Mouse (Mus musculus): Measurements from ENCODE around the gene Spata20.

Gene Spata20

GRCm38 (mm10) chr11:94481963-94482362, 4.0 kb downstream of the Spata20 start:
- DNase-seq: no peak

- DNase-seq: no peak
Observed at GRCm38 (mm10) chr11:94480382-94480781, 5.6 kb downstream of the Spata20 start.

- peak; percentile 70 to 81 for DNase-seq
Observed at GRCm38 (mm10) chr11:94477651-94478050, 8.3 kb downstream of the Spata20 start.

GRCm38 (mm10) chr11:94475722-94476121, 10.3 kb downstream of the Spata20 start:
- no peak for DNase-seq

GRCm38 (mm10) chr11:94474544-94474910, 11.5 kb downstream of the Spata20 start:
- DNase-seq: no peak

- DNase-seq: peak; percentile 89 to 92
Observed at GRCm38 (mm10) chr11:94473707-94474543, 12.1 kb downstream of the Spata20 start, which contains the start of gene Cacna1g. Gene Cacna1g (minus strand): TSS chr11:94474198.

- peak; percentile 62 to 64 for DNase-seq
Observed at GRCm38 (mm10) chr11:94472916-94473706, 12.9 kb downstream of the Spata20 start.

GRCm38 (mm10) chr11:94472585-94472915, 13.4 kb downstream of the Spata20 start:
- DNase-seq: no peak

GRCm38 (mm10) chr11:94471740-94472584, 14.0 kb downstream of the Spata20 start:
- peak in 1 of 2 experiments; percentile 62 for DNase-seq

GRCm38 (mm10) chr11:94470391-94470790, 15.6 kb downstream of the Spata20 start:
- no peak for DNase-seq

- no peak for DNase-seq
Observed at GRCm38 (mm10) chr11:94469136-94470064, 16.6 kb downstream of the Spata20 start.

GRCm38 (mm10) chr11:94468582-94469064, 17.4 kb downstream of the Spata20 start:
- DNase-seq: peak in 1 of 2 experiments; percentile 72

GRCm38 (mm10) chr11:94466333-94466855, 19.6 kb downstream of the Spata20 start:
- no peak for DNase-seq

GRCm38 (mm10) chr11:94464170-94464569, 21.8 kb downstream of the Spata20 start:
- DNase-seq: no peak

- no peak for DNase-seq
Observed at GRCm38 (mm10) chr11:94461856-94462255, 24.1 kb downstream of the Spata20 start.

- no peak for DNase-seq
Observed at GRCm38 (mm10) chr11:94457001-94457400, 29.0 kb downstream of the Spata20 start.

GRCm38 (mm10) chr11:94456347-94456746, 29.6 kb downstream of the Spata20 start:
- no peak for DNase-seq

GRCm38 (mm10) chr11:94455161-94455820, 30.7 kb downstream of the Spata20 start:
- DNase-seq: peak in 1 of 2 experiments; percentile 62

- no peak for DNase-seq
Observed at GRCm38 (mm10) chr11:94454756-94455155, 31.2 kb downstream of the Spata20 start.

GRCm38 (mm10) chr11:94451091-94451773, 34.7 kb downstream of the Spata20 start:
- DNase-seq: peak in 1 of 2 experiments; percentile 62
